Mouse (Mus musculus): ENCODE measurements around the gene Dnah11. TPM values are rescaled to one million over a fixed set of nuclear protein-coding genes. Genes with fewer than 3 reads are reported as not detected.

Dnah11 gene
- not detected in 2 replicates for polyA plus RNA-seq (2012; ENCODE audit: insufficient read depth, insufficient read length, missing spikeins)

DNA sequence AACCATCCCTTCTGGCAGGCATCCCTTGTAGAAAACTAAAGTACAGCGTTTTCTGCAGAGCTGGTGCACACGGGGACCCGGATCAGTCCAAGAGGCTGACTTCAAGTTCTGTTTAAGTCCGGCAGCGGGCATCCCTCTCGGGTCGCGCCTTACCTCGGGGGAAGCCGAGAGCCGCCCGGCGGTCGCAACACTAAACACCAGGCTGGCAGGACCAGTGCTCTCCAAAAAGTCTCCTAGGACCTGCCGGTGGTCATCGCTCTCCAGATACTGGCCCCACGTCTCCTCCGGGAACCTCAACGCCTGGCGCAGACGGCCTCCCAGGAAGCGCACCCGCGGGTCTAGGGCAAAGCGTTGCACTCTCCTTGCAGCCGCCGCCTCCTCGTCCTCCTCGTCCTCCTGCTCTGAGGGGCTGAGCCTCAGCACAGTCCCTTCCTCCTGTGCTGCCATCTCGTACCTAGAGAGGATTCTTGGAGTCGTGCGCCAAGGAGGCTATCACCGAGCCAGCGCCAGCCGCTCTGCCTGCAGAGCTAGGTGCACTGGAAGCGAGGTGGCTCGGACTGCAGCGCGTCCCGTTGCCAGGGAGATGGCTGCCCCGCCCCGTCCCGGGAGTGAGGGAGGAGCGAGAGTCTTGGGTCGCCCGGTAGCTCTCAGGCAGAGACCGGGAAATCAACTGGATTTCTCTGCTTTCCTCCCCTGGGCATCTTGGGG is at the start of gene Dnah11:
Gene Dnah11, minus strand, starts transcription at position 658 of the 708 bp plus-strand sequence.
- Histone ChIP-seq H3K4me3 (ENCODE audit: insufficient read depth, low read depth, low read length) (peak within 1 kb of the TSS; percentile 39), H3K4me1 (ENCODE audit: control insufficient read depth, insufficient read depth, insufficient read length, low read length) (no peaks in the 10 kb centered on the region), H3K27ac (replicated peaks; ENCODE audit: low read depth, low read length) (no peak within 1 kb of the TSS)

GRCm38 (mm10) chr12:118221182-118221581 is 22.3 kb upstream of the Dnah11 start:
- Histone ChIP-seq H3K27ac (replicated peaks; ENCODE audit: low read depth, low read length) (no peak overlapping the region), H3K4me3 (ENCODE audit: insufficient read depth, low read depth, low read length) (no peak overlapping the region), H3K4me1 (ENCODE audit: control insufficient read depth, insufficient read depth, insufficient read length, low read length) (no peaks in the 10 kb centered on the region)

DNA sequence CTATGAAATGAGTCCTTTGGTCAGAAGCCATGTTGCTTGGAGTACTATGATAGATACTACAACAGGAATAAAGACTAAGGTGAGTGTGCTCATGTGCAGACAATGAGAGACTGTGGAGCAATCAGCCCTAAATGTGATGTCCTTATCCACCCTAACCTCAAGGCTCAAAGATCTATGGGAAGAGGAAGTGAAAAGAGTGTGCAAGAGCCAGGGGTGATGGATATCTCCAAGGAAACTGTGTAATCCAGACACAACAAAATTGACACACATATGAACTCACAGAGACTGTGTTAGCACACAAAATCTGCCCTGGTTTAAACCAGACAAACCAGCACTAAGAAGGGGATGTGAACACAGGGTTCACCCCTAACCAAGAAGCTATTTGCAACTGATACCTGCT is 21.2 kb upstream of the Dnah11 start:
- Histone ChIP-seq H3K27ac (replicated peaks; ENCODE audit: low read depth, low read length) (no peak overlapping the region), H3K4me3 (ENCODE audit: insufficient read depth, low read depth, low read length) (no peak overlapping the region), H3K4me1 (ENCODE audit: control insufficient read depth, insufficient read depth, insufficient read length, low read length) (no peaks in the 10 kb centered on the region)

GRCm38 (mm10) chr12:118212163-118212562 is 13.3 kb upstream of the Dnah11 start:
- H3K4me3 ChIP-seq (ENCODE audit: insufficient read depth, low read depth, low read length), result no peak overlapping the region
- H3K27ac ChIP-seq (replicated peaks; ENCODE audit: low read depth, low read length), result no peak overlapping the region
- H3K4me1 ChIP-seq (ENCODE audit: control insufficient read depth, insufficient read depth, insufficient read length, low read length), result no peaks in the 10 kb centered on the region

- Histone ChIP-seq H3K4me3 (ENCODE audit: insufficient read depth, low read depth, low read length) (no peak overlapping the region), H3K4me1 (ENCODE audit: control insufficient read depth, insufficient read depth, insufficient read length, low read length) (no peaks in the 10 kb centered on the region), H3K27ac (replicated peaks; ENCODE audit: low read depth, low read length) (no peak overlapping the region)
Observed at GRCm38 (mm10) chr12:118196583-118196982, 2.3 kb downstream of the Dnah11 start.

GRCm38 (mm10) chr12:118189535-118189934 is 9.3 kb downstream of the Dnah11 start:
- Histone ChIP-seq H3K4me3 (ENCODE audit: insufficient read depth, low read depth, low read length) (no peak overlapping the region), H3K27ac (replicated peaks; ENCODE audit: low read depth, low read length) (no peak overlapping the region), H3K4me1 (ENCODE audit: control insufficient read depth, insufficient read depth, insufficient read length, low read length) (no peaks in the 10 kb centered on the region)

DNA sequence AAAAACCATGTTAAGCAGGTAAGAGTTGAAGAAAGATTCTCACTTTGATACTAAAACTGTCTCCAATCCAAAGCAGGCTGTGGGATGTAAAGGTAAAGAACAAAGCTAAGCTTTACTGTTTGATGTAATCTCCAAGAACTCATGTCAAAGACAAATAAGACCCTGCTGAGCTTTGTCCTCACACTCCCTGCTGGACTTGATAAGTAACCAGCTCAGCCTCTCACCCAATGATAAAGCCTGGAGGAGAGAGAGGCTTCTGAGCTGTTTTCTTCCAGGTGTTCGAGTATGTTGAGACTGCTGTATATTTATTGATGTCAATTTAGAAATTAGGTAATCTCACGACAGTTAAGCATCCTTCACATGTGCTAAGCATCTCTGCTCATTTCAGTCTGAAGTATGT is 11.2 kb downstream of the Dnah11 start:
- Histone ChIP-seq H3K4me3 (ENCODE audit: insufficient read depth, low read depth, low read length) (no peak overlapping the region), H3K27ac (replicated peaks; ENCODE audit: low read depth, low read length) (no peak overlapping the region)

DNA sequence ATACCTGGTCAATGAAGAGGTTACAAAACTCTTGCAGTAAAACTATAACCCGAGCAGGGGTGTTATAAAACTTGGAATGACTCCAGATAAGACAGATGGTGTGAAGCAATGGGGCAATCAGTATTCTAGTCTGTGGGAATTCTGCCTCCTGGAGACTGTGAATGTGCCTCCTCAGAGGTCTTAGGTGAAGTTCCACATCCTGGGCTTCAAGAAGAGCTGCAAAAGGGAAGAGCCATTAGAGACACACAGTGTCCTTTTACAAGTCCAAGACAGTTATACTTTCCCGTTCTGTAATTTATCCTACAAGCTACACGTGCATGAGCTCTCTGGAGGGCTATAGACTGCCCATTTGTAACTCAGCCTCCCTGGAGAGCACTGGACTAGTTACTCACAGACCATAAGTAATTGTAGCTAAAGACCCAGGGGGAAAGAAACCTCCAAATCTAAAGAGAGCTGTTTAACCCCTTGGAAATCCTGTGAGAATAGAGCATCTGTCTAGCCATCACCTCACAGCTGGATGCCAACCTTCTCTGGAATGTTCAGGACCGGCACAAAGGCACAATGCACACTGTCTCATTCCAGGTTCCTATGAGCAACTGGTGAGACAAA is 11.9 kb downstream of the Dnah11 start:
- no peaks in the 10 kb centered on the region for H3K4me1 ChIP-seq (ENCODE audit: control insufficient read depth, insufficient read depth, insufficient read length, low read length)
- no peak overlapping the region for H3K4me3 ChIP-seq (ENCODE audit: insufficient read depth, low read depth, low read length)

More for the DNA sequence above, 11.2 kb downstream of the Dnah11 start:
- no peaks in the 10 kb centered on the region for H3K4me1 ChIP-seq (ENCODE audit: control insufficient read depth, insufficient read depth, insufficient read length, low read length)

GRCm38 (mm10) chr12:118186120-118186880 is 12.5 kb downstream of the Dnah11 start:
- H3K27ac ChIP-seq (replicated peaks; ENCODE audit: low read depth, low read length), result no peak overlapping the region
- H3K4me1 ChIP-seq (ENCODE audit: control insufficient read depth, insufficient read depth, insufficient read length, low read length), result no peaks in the 10 kb centered on the region
- no peak overlapping the region for H3K4me3 ChIP-seq (ENCODE audit: insufficient read depth, low read depth, low read length)

More for the DNA sequence above, 11.9 kb downstream of the Dnah11 start:
- H3K27ac ChIP-seq (replicated peaks; ENCODE audit: low read depth, low read length), result no peak overlapping the region

DNA sequence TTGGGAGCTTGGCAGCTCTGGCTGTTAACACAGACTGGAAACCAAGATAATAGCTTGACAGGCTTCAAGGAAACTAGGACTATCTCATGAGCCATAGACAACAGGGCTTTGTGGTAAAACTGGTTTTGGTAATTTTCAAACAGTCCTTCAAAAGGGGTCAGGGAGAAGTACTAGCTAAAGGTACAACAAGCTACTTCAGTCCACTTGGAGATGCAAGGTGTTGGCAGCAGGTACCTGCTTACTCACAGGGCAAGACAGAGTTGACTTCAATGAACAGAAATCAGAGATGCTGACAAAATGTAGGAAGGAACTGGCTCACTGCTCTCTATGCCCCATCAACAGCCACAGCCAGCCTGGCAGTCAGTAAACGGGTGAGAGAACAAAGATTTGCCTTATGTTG is 14.1 kb downstream of the Dnah11 start:
- Histone ChIP-seq H3K4me1 (ENCODE audit: control insufficient read depth, insufficient read depth, insufficient read length, low read length) (no peaks in the 10 kb centered on the region), H3K4me3 (ENCODE audit: insufficient read depth, low read depth, low read length) (no peak overlapping the region), H3K27ac (replicated peaks; ENCODE audit: low read depth, low read length) (no peak overlapping the region)

DNA sequence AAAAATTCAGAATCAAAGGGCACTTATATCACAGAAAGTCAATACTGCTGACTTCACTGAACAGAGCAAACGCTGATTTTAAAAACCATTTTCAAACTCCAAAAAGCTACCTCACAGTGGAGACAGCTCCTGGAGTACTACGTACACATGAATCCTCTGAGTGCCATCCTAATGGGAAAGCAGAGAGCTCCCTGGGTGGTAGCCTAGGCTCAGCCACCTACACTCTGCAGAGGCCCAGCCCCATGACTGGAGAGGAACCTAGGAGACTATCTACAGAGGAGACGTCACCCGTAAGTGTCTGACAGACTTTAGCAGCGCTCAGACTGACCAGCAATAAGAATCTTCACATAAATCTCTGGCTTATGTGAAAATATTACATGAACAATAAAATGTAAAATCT is 21.1 kb downstream of the Dnah11 start:
- Histone ChIP-seq H3K4me1 (ENCODE audit: control insufficient read depth, insufficient read depth, insufficient read length, low read length) (no peaks in the 10 kb centered on the region), H3K4me3 (ENCODE audit: insufficient read depth, low read depth, low read length) (no peak overlapping the region), H3K27ac (replicated peaks; ENCODE audit: low read depth, low read length) (no peak overlapping the region)

GRCm38 (mm10) chr12:118164785-118165184 is 34.1 kb downstream of the Dnah11 start:
- no peaks in the 10 kb centered on the region for H3K4me1 ChIP-seq (ENCODE audit: control insufficient read depth, insufficient read depth, insufficient read length, low read length)
- H3K27ac ChIP-seq (replicated peaks; ENCODE audit: low read depth, low read length), result no peak overlapping the region
- no peak overlapping the region for H3K4me3 ChIP-seq (ENCODE audit: insufficient read depth, low read depth, low read length)

DNA sequence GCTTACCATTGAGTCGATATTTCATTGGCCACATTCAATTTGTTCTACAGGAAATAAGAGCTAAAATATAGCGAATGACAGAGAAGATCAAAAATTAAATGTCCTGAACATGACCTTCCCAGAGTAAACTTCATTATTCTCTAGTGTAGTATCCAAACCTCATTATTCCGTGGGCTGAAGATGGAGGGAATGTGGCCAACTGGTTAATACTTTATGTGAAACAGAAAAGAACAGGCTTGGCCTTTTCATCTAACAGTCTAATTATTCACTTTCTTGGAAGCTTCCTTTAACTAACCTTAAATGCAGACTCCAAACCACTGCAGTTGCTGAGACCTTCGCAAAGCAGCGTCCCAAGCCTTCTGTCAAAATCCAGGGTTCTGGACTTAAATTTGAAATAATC is 41.9 kb downstream of the Dnah11 start:
- no peak overlapping the region for H3K27ac ChIP-seq (replicated peaks; ENCODE audit: low read depth, low read length)
- H3K4me3 ChIP-seq (ENCODE audit: insufficient read depth, low read depth, low read length), result no peak overlapping the region

DNA sequence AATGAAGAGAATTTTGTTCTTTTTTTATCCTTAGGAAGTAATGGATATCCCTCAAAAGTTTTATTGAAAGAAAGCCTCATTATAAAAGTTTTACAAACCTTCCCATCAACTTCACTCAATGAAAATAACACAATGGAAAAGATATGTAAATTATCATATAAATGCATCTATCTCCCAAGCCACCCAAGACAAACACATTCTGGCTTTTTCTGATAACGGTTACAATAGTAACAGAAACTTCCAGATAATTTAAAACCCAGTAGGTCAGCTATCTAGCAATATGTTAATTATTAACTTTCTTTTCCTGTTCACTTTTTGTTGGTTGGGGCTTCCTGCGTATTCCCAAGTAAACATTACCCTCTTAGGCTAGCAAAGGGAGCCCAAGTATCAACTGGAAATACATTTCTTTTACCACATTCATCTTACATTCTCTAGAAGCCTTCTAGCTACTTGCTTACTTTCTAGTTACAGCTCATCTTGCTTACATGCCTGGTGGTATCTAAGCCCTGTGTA is 51.3 kb downstream of the Dnah11 start:
- no peak overlapping the region for H3K27ac ChIP-seq (replicated peaks; ENCODE audit: low read depth, low read length)
- no peak overlapping the region for H3K4me3 ChIP-seq (ENCODE audit: insufficient read depth, low read depth, low read length)
- H3K4me1 ChIP-seq (ENCODE audit: control insufficient read depth, insufficient read depth, insufficient read length, low read length), result no peaks in the 10 kb centered on the region

More for the DNA sequence above, 41.9 kb downstream of the Dnah11 start:
- no peaks in the 10 kb centered on the region for H3K4me1 ChIP-seq (ENCODE audit: control insufficient read depth, insufficient read depth, insufficient read length, low read length)

GRCm38 (mm10) chr12:118128116-118128515 is 70.7 kb downstream of the Dnah11 start:
- Histone ChIP-seq H3K4me1 (ENCODE audit: control insufficient read depth, insufficient read depth, insufficient read length, low read length) (no peaks in the 10 kb centered on the region), H3K4me3 (ENCODE audit: insufficient read depth, low read depth, low read length) (no peak overlapping the region), H3K27ac (replicated peaks; ENCODE audit: low read depth, low read length) (no peak overlapping the region)
